Mouse (Mus musculus) adrenal gland, postnatal 4 days (tissue): ENCODE data around the gene Bace1. TPM values are rescaled to one million over a fixed set of nuclear protein-coding genes. Genes with fewer than 3 reads are reported as not detected.

Source experiments
- DNase-seq, 2 experiments: peaks; one replicate each; pipeline ENCODE4 v3.0.0; 2021 to 2022; ENCODE audit warnings: low spot score in 2 of 2, mixed read lengths in 2 of 2
- total RNA-seq, 2 experiments: library from RNA; stranded (reverse); gene quantifications; 2 replicates each; pipeline ENCODE4 v1.2.3; 2021

The Bace1 gene
- total RNA-seq, 2 experiments from 2014 or later: 34.1 to 36.0 TPM

DNA sequence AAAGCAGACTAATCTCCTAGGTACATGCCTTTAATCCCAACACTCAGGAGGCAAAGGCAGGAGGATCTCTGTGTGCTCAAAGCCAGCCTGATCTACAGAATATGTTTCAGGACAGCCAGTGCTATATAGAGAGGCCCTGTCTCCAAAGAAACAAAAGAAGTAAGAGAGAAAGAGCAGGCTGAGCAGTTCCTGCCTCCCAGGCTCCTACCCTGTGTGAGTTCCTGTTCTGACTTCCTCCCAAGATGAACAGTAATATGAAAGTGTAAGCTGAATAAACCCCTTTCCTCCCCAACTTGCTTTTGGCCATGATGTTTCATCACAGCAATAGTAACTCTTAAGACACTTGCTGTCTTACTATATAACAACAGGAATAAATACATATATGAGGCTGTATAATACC is 55.3 kb downstream of the Bace1 start:
- no peak for DNase-seq

DNA sequence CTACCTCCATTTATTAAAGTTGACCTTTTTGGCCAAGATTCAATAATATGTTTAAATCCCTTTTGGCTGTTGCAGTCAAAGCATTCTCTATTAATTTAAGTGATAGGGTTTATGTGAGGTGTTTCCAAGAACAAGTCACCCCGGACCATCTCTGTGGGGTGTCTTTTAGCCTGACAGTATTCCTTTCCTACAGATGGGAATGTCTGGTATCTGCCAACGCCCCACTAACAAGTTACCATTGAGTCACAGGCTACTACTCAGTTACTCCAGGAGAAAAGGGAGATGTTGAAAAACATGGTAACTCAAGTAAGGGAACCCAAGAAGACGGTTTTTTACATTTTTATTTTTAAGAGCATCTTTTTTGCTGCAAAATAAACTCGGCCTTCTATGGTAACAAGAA is 66.8 kb downstream of the Bace1 start:
- DNase-seq: no peak

DNA sequence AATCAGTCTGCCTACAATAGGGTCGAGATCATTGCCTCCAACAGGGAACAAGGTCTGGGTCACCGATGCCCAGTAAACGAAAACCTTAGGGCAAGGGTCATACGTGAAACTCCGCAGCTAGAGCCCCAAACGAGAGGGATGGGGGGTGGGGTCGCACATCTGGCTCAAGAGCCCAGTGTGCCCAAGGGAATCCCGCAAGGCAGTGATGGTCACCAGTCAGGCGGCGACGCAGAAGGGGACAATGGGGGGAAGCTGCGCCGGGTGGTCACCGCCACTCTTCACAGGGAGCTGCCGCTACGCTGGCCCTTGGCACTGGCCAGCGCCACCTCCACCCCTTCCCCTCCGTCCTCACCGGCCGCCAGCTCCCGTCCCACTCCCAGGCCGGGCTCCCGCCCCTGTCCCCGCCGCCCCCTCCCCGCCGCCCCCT is 67.4 kb downstream of the Bace1 start:
- DNase-seq: peak; percentile 12 to 22

DNA sequence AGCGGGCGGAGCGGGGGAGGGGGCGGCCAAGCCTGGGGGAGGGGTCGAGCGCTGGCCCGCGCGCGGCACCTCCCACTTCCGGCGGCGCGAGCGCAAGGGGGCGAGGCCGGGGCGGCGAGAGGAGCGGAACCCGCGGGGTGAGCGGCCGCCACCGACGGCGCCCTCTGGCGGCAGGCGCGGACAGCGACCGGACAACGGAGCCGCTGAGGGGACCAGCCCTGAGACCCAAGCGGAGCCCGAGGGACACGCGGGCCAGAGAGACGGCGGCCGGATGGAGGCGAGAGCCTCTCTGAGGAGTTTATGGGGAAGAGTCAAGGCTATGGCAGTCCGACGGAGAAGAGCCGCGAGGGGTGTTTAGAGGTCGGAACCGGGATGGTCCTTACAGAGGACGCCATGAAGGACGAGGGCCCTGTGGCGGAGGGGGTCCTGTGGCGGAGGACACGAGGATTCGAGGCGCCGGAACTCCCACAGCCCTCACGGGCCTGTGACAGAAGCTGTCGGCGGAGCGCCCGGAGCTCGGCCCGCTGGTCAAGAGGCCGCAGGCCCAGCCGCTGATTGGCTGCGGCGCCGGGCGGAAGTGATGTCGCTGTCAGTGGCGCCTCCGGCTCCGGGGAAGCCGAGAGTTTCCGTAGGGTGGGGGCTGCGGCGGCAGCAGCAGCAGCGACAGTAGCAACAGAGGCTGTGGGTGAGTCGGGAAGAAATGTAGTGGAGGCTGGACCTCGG is 68.1 kb downstream of the Bace1 start, which contains the start of the genes Pcsk7 and Rnf214:
Gene Pcsk7 (plus strand): TSS at position 143 of the 723 bp plus-strand sequence.
Gene Rnf214 (minus strand): TSS at position 557 of the 723 bp plus-strand sequence.
- DNase-seq: peak; percentile 79 to 81

DNA sequence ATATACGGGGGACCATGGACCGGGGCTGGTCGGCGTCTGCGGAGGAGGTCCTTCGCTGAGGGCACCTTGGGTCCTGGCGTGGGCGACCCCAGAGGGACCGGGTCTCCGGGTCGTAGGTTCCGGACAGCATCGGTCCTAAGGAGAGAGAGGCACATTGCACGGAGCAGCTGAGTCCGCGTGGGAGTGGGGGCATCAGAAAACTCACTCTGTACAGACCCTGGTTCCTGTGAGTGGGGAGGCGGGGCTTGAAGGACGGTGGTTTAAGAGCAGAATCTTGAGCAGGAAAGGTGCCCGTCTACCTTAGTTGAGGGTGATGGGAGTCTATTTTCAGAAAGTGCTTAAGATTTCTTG is 68.7 kb downstream of the Bace1 start:
- DNase-seq: no peak

DNA sequence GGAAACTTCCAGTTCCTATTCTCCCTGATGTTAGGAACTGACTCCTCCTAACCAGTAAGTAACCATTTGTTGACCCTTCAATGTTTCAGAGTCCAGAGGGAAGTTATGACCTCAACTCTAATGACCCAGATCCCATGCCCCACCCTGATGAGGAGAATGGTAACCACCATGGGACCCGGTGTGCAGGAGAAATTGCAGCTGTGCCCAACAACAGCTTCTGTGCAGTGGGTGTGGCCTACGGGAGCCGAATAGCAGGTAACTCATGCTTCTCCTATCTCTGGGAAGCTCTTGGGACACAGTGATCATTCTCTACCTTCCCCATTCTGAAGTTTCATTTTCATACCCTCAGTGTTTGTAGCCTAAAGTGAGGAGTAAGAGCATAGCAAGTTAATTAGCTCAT is 72.6 kb downstream of the Bace1 start:
- no peak for DNase-seq

DNA sequence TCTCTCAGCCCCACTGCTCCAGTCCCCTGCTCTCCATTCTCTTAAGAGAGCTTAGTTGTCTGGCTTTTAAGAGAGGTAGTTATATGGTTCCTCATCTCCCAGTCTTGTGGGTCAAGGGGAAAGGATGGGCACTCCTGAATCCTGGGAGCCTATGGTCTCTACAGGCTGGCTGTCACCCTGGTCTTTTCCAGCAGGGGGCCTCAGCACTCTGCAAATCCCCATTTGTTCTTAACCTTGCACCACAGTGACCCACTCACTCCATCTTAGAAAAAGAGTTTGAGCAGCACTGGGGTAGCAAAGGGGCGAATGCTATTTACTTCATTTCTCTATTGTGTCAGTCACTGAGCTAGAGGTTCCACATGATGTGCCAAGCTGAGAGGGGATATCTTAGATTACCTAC is 73.3 kb downstream of the Bace1 start:
- peak in 1 of 2 experiments; percentile 38 for DNase-seq

Other genes starting within 250 kb of the Bace1 start
- 10 to 100 TPM; 26.7 to 30.9 TPM for gene Cep164, start 9.9 kb upstream of the Bace1 start, total RNA-seq
- 10 to 100 TPM; 31.3 to 35.6 TPM for gene Pcsk7, start 67.9 kb downstream of the Bace1 start, total RNA-seq
- gene Rnf214, start 68.3 kb downstream of the Bace1 start, total RNA-seq: 10 to 100 TPM; 53.9 to 58.1 TPM
- 10 to 100 TPM; 44.1 to 44.3 TPM for gene Tagln, start 97.5 kb downstream of the Bace1 start, total RNA-seq
- gene Sidt2, start 116.7 kb downstream of the Bace1 start, total RNA-seq: 100 to 1,000 TPM; 244 TPM
- gene Pafah1b2, start 174.1 kb downstream of the Bace1 start, total RNA-seq: 100 to 1,000 TPM; 154 to 163 TPM
- 10 to 100 TPM; 61.9 to 69.3 TPM for gene Sik3, start 174.2 kb downstream of the Bace1 start, total RNA-seq